Mouse (Mus musculus): ENCODE measurements around the gene Cass4. TPM values are rescaled to one million over a fixed set of nuclear protein-coding genes. Genes with fewer than 3 reads are reported as not detected.

The Cass4 gene
- polyA plus RNA-seq, 1 experiment from 2014 or later = 0.29 TPM

GRCm38 (mm10) chr2:172413894-172414293 lies 20.3 kb downstream of the Cass4 start:
- no peak for ATAC-seq
- no peaks in the 10 kb centered on the region for H3K36me3 ChIP-seq
- H3K4me2 ChIP-seq (replicated peaks) = no peak overlapping the region
- no peak overlapping the region for H3K4me3 ChIP-seq (replicated peaks)
- H3K9ac ChIP-seq = no peak overlapping the region
- WGBS = 47% methylated on average over 5 of the region's 5 CpGs
- H3K4me1 ChIP-seq (replicated peaks) = no peaks in the 10 kb centered on the region
- no peak overlapping the region for H3K27ac ChIP-seq
- H3K27me3 ChIP-seq (replicated peaks) = no peaks in the 10 kb centered on the region
- H3K9me3 ChIP-seq = no peaks in the 10 kb centered on the region

GRCm38 (mm10) chr2:172416218-172416617 lies 22.6 kb downstream of the Cass4 start:
- Histone ChIP-seq H3K36me3 (no peaks in the 10 kb centered on the region), H3K27ac (no peak overlapping the region), H3K9me3 (no peaks in the 10 kb centered on the region), H3K4me3 (replicated peaks) (no peak overlapping the region), H3K9ac (no peak overlapping the region), H3K4me1 (replicated peaks) (no peaks in the 10 kb centered on the region), H3K4me2 (replicated peaks) (no peak overlapping the region), H3K27me3 (replicated peaks) (no peaks in the 10 kb centered on the region)
- no peak for ATAC-seq
- 54% methylated on average over 12 of the region's 12 CpGs for WGBS

- no peak for ATAC-seq
Measured at GRCm38 (mm10) chr2:172416876-172417275, 23.3 kb downstream of the Cass4 start.

GRCm38 (mm10) chr2:172418208-172418607 lies 24.6 kb downstream of the Cass4 start:
- no peak overlapping the region for H3K9ac ChIP-seq
- no peak overlapping the region for H3K4me2 ChIP-seq (replicated peaks)
- no peaks in the 10 kb centered on the region for H3K4me1 ChIP-seq (replicated peaks)
- no peaks in the 10 kb centered on the region for H3K36me3 ChIP-seq
- no peak overlapping the region for H3K4me3 ChIP-seq (replicated peaks)
- 84% methylated on average over 5 of the region's 5 CpGs for WGBS
- no peak overlapping the region for H3K27ac ChIP-seq
- H3K27me3 ChIP-seq (replicated peaks) = no peaks in the 10 kb centered on the region
- no peaks in the 10 kb centered on the region for H3K9me3 ChIP-seq
- no peak for ATAC-seq

More at GRCm38 (mm10) chr2:172416876-172417275, 23.3 kb downstream of the Cass4 start:
- Histone ChIP-seq H3K9ac (no peak overlapping the region), H3K36me3 (no peaks in the 10 kb centered on the region), H3K4me1 (replicated peaks) (no peaks in the 10 kb centered on the region), H3K4me3 (replicated peaks) (no peak overlapping the region), H3K27me3 (replicated peaks) (no peaks in the 10 kb centered on the region), H3K27ac (no peak overlapping the region), H3K4me2 (replicated peaks) (no peak overlapping the region), H3K9me3 (no peaks in the 10 kb centered on the region)
- WGBS = 82% methylated on average over 5 of the region's 5 CpGs

GRCm38 (mm10) chr2:172430609-172431008 lies 37.0 kb downstream of the Cass4 start:
- Histone ChIP-seq H3K4me1 (replicated peaks) (no peaks in the 10 kb centered on the region), H3K27ac (no peak overlapping the region), H3K4me3 (replicated peaks) (no peak overlapping the region), H3K27me3 (replicated peaks) (no peaks in the 10 kb centered on the region), H3K9ac (no peak overlapping the region), H3K36me3 (no peaks in the 10 kb centered on the region), H3K9me3 (no peaks in the 10 kb centered on the region), H3K4me2 (replicated peaks) (no peak overlapping the region)
- 67% methylated on average over 1 of the region's 1 CpGs for WGBS
- ATAC-seq = peak; percentile 43

GRCm38 (mm10) chr2:172433746-172434145 lies 40.2 kb downstream of the Cass4 start:
- Histone ChIP-seq H3K36me3 (no peaks in the 10 kb centered on the region), H3K27me3 (replicated peaks) (no peaks in the 10 kb centered on the region), H3K4me2 (replicated peaks) (no peak overlapping the region), H3K9me3 (no peaks in the 10 kb centered on the region), H3K4me1 (replicated peaks) (no peaks in the 10 kb centered on the region), H3K27ac (no peak overlapping the region), H3K9ac (no peak overlapping the region), H3K4me3 (replicated peaks) (no peak overlapping the region)
- WGBS = 41% methylated on average over 5 of the region's 5 CpGs
- ATAC-seq = no peak

- 63% methylated on average over 16 of the region's 16 CpGs for WGBS
- Histone ChIP-seq H3K36me3 (no peaks in the 10 kb centered on the region), H3K4me2 (replicated peaks) (no peak overlapping the region), H3K4me1 (replicated peaks) (peaks cover 13% of the 10 kb centered on the region), H3K27ac (no peak overlapping the region), H3K27me3 (replicated peaks) (no peaks in the 10 kb centered on the region), H3K9ac (no peak overlapping the region), H3K9me3 (no peaks in the 10 kb centered on the region), H3K4me3 (replicated peaks) (no peak overlapping the region)
- ATAC-seq = no peak
Measured at GRCm38 (mm10) chr2:172437371-172437952, 43.9 kb downstream of the Cass4 start.

GRCm38 (mm10) chr2:172439843-172440639 lies 46.4 kb downstream of the Cass4 start, which contains the start of gene Rtf2:
Gene Rtf2, plus strand, starts transcription at chr2:172440556.
- Histone ChIP-seq H3K9ac (peak within 1 kb of the TSS; percentile 62), H3K36me3 (no peaks in the 10 kb centered on the region; the same call in 1 of the 2 replicates), H3K9me3 (no peaks in the 10 kb centered on the region), H3K4me1 (replicated peaks) (peaks cover 13% of the 10 kb centered on the region), H3K27me3 (replicated peaks) (no peaks in the 10 kb centered on the region), H3K27ac (peak within 1 kb of the TSS; percentile 71), H3K4me3 (replicated peaks) (peak within 1 kb of the TSS; percentile 77), H3K4me2 (replicated peaks) (peak within 1 kb of the TSS; percentile 71)
- WGBS = 2% methylated on average over 35 of the region's 35 CpGs
- ATAC-seq = peak; percentile 99

- Histone ChIP-seq H3K4me1 (replicated peaks) (peaks cover 13% of the 10 kb centered on the region), H3K27me3 (replicated peaks) (no peaks in the 10 kb centered on the region), H3K27ac (0 out of 2 replicates have a peak overlapping the region, but pooled peaks have one; percentile 36), H3K9ac (peak overlapping the region; percentile 62), H3K4me3 (replicated peaks) (peak overlapping the region; percentile 77), H3K36me3 (no peaks in the 10 kb centered on the region; the same call in 1 of the 2 replicates), H3K9me3 (no peaks in the 10 kb centered on the region), H3K4me2 (replicated peaks) (peak overlapping the region; percentile 71)
- ATAC-seq = peak; percentile 81
- under 1% methylated on average over 21 of the region's 21 CpGs for WGBS
Measured at GRCm38 (mm10) chr2:172440640-172441005, 47.0 kb downstream of the Cass4 start.

- Histone ChIP-seq H3K9me3 (no peaks in the 10 kb centered on the region), H3K27ac (no peak overlapping the region), H3K4me3 (replicated peaks) (peak overlapping the region; percentile 77), H3K27me3 (replicated peaks) (no peaks in the 10 kb centered on the region), H3K36me3 (peaks cover 5% of the 10 kb centered on the region; the same call in 1 of the 2 replicates), H3K4me2 (replicated peaks) (peak overlapping the region; percentile 71), H3K9ac (peak overlapping the region; percentile 62), H3K4me1 (replicated peaks) (peaks cover 13% of the 10 kb centered on the region)
- WGBS = 28% methylated on average over 6 of the region's 6 CpGs
- no peak; the same call in 1 of the 2 replicates for ATAC-seq
Measured at GRCm38 (mm10) chr2:172441176-172441575, 47.6 kb downstream of the Cass4 start.

- Histone ChIP-seq H3K4me2 (replicated peaks) (no peak overlapping the region), H3K36me3 (peaks cover 45% of the 10 kb centered on the region), H3K4me3 (replicated peaks) (no peak overlapping the region), H3K4me1 (replicated peaks) (peaks cover 10% of the 10 kb centered on the region), H3K27me3 (replicated peaks) (no peaks in the 10 kb centered on the region), H3K9me3 (no peaks in the 10 kb centered on the region), H3K27ac (no peak overlapping the region), H3K9ac (no peak overlapping the region)
- ATAC-seq = no peak
- WGBS = 87% methylated on average over 4 of the region's 4 CpGs
Measured at GRCm38 (mm10) chr2:172445617-172446016, 52.0 kb downstream of the Cass4 start.

- no peaks in the 10 kb centered on the region for H3K9me3 ChIP-seq
- WGBS = 91% methylated on average over 6 of the region's 6 CpGs
- no peak overlapping the region for H3K4me2 ChIP-seq (replicated peaks)
- H3K9ac ChIP-seq = no peak overlapping the region
- no peak for ATAC-seq
- no peak overlapping the region for H3K4me3 ChIP-seq (replicated peaks)
- peaks cover 45% of the 10 kb centered on the region for H3K36me3 ChIP-seq
- H3K4me1 ChIP-seq (replicated peaks) = no peaks in the 10 kb centered on the region
- H3K27me3 ChIP-seq (replicated peaks) = no peaks in the 10 kb centered on the region
- no peak overlapping the region for H3K27ac ChIP-seq
Measured at GRCm38 (mm10) chr2:172447317-172447716, 53.7 kb downstream of the Cass4 start.
